ENCODE assay signal across 17 mouse cellular contexts in the genomic region with DNA sequence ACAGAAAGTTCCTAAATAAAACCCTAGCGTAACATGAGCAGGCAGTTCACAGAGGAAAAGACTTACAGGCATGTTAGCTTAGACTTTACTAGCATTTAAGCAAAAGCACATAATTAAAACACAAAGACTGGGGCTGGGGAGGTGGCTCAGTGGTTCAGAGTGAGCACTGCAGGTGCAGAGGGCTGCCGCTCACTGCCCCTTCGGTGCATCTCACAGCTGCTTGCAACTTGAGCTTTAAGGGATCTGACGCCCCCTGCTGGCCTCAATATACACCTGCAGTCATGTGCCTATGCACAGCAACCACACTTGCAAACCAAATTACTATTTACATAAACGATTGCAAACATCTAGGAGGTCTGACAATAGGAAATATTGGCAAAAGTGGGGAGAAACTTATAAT.
DNase-seq lines count a peak whose midpoint lies in the region; ATAC-seq and TF ChIP-seq lines count a peak whose summit lies in the region.
"Had no signal": no experiment of that assay in that cellular context is flagged by ENCODE, and none has a peak within 500 bp of the region (broad histone marks: within the 10 kb centered on the region; RNA-seq: fewer than 3 reads in every experiment).

No protein-coding gene starts in this region.

- no peaks in the 10 kb centered on the region for H3K4me1 ChIP-seq in intestine, postnatal 0 days (replicated peaks; ENCODE audit: control insufficient read depth, insufficient read depth, low read length)
- H3K4me1 ChIP-seq in intestine, embryonic 16.5 days (ENCODE audit: control insufficient read depth, insufficient read depth, low read length) = no peaks in the 10 kb centered on the region
- H3K4me1 ChIP-seq in midbrain, postnatal 0 days (ENCODE audit: insufficient read depth, low read length) = no peaks in the 10 kb centered on the region; the same call in 1 of the 2 replicates
- no peaks in the 10 kb centered on the region for H3K4me1 ChIP-seq in midbrain, embryonic 13.5 days (replicated peaks)
- no peaks in the 10 kb centered on the region for H3K4me1 ChIP-seq in stomach, postnatal 0 days (replicated peaks; ENCODE audit: control insufficient read depth, insufficient read depth)
- no peaks in the 10 kb centered on the region for H3K4me1 ChIP-seq in forebrain, embryonic 12.5 days
- H3K4me1 ChIP-seq: forebrain, embryonic 10.5 days; intestine, embryonic 15.5 days; megakaryocyte, embryonic 14.5 days had no signal

- no peak overlapping the region for H3K9ac ChIP-seq in intestine, postnatal 0 days (ENCODE audit: low read depth, low read length)
- H3K9ac ChIP-seq in intestine, embryonic 16.5 days (ENCODE audit: low read depth, low read length) = no peak overlapping the region
- no peak overlapping the region for H3K9ac ChIP-seq in midbrain, postnatal 0 days (replicated peaks; ENCODE audit: low read length, poor library complexity, severe bottlenecking)
- H3K9ac ChIP-seq in midbrain, embryonic 13.5 days (replicated peaks) = no peak overlapping the region
- H3K9ac ChIP-seq in stomach, postnatal 0 days (ENCODE audit: low read length) = no peak overlapping the region
- H3K9ac ChIP-seq in forebrain, embryonic 12.5 days = no peak overlapping the region
- H3K9ac ChIP-seq: intestine, embryonic 15.5 days had no signal

- no peak for DNase-seq in midbrain, postnatal 0 days (ENCODE audit: low spot score)
- peak; percentile 78 for DNase-seq in ZHBTc4 (ENCODE audit: low read depth, low spot score)
- DNase-seq in stomach, postnatal 0 days (ENCODE audit: low spot score) = no peak
- no peak for DNase-seq in urinary bladder, postnatal 14 days (ENCODE audit: low spot score)
- DNase-seq: cerebellum, adult 8-10 months; heart, adult 18-20 months; heart, postnatal 10 days; lung, adult 18-20 months had no signal

- H3K36me3 ChIP-seq in intestine, postnatal 0 days (ENCODE audit: control insufficient read depth, insufficient read depth) = no peaks in the 10 kb centered on the region
- no peaks in the 10 kb centered on the region for H3K36me3 ChIP-seq in intestine, embryonic 16.5 days (ENCODE audit: control insufficient read depth, insufficient read depth, low read length)
- H3K36me3 ChIP-seq in midbrain, postnatal 0 days (ENCODE audit: insufficient read depth, low read length) = no peaks in the 10 kb centered on the region
- no peaks in the 10 kb centered on the region for H3K36me3 ChIP-seq in midbrain, embryonic 13.5 days
- H3K36me3 ChIP-seq in stomach, postnatal 0 days (ENCODE audit: control insufficient read depth, insufficient read depth, low read length) = no peaks in the 10 kb centered on the region
- no peaks in the 10 kb centered on the region for H3K36me3 ChIP-seq in forebrain, embryonic 12.5 days (replicated peaks)
- H3K36me3 ChIP-seq: forebrain, embryonic 10.5 days; intestine, embryonic 15.5 days had no signal

- no peak overlapping the region for H3K4me2 ChIP-seq in intestine, postnatal 0 days (replicated peaks; ENCODE audit: low read depth)
- H3K4me2 ChIP-seq in intestine, embryonic 16.5 days (ENCODE audit: low read depth, low read length) = no peak overlapping the region
- no peak overlapping the region for H3K4me2 ChIP-seq in midbrain, postnatal 0 days (ENCODE audit: low read depth, low read length, poor library complexity, severe bottlenecking)
- H3K4me2 ChIP-seq in midbrain, embryonic 13.5 days (replicated peaks) = no peak overlapping the region
- no peak overlapping the region for H3K4me2 ChIP-seq in stomach, postnatal 0 days (replicated peaks; ENCODE audit: low read depth)
- H3K4me2 ChIP-seq in forebrain, embryonic 12.5 days = no peak overlapping the region
- H3K4me2 ChIP-seq: intestine, embryonic 15.5 days had no signal

- 0 out of 2 replicates have a peak, but pooled peaks have one; percentile 21 for TF ChIP-seq CTCF in intestine, postnatal 0 days (IDR thresholded peaks at IDR 0.05; ENCODE audit: low read depth)
- peak; percentile 22; the same call in 1 of the 2 replicates for TF ChIP-seq CTCF in midbrain, postnatal 0 days (IDR thresholded peaks at IDR 0.05)
- peak; percentile 32 for TF ChIP-seq CTCF in stomach, postnatal 0 days (IDR thresholded peaks at IDR 0.05; ENCODE audit: low read depth)

- H3K27me3 ChIP-seq in intestine, postnatal 0 days (replicated peaks; ENCODE audit: control insufficient read depth, insufficient read depth, low read length) = no peaks in the 10 kb centered on the region
- no peaks in the 10 kb centered on the region for H3K27me3 ChIP-seq in intestine, embryonic 16.5 days (replicated peaks; ENCODE audit: control insufficient read depth, insufficient read depth, low read length)
- no peaks in the 10 kb centered on the region for H3K27me3 ChIP-seq in midbrain, postnatal 0 days (ENCODE audit: insufficient read depth, low read length)
- no peaks in the 10 kb centered on the region for H3K27me3 ChIP-seq in midbrain, embryonic 13.5 days
- H3K27me3 ChIP-seq in stomach, postnatal 0 days (ENCODE audit: control insufficient read depth, insufficient read depth, low read length) = no peaks in the 10 kb centered on the region
- H3K27me3 ChIP-seq in forebrain, embryonic 12.5 days = no peaks in the 10 kb centered on the region
- H3K27me3 ChIP-seq: intestine, embryonic 15.5 days; megakaryocyte, embryonic 14.5 days had no signal

- TF ChIP-seq EP300 in stomach, postnatal 0 days (optimal IDR thresholded peaks at IDR 0.05) = no peak

- no peak for ATAC-seq in intestine, postnatal 0 days
- no peak for ATAC-seq in intestine, embryonic 16.5 days
- no peak for ATAC-seq in midbrain, postnatal 0 days (ENCODE audit: low FRiP score)
- ATAC-seq in midbrain, embryonic 13.5 days = no peak
- ATAC-seq in stomach, postnatal 0 days (ENCODE audit: low FRiP score, low TSS enrichment) = no peak
- no peak for ATAC-seq in forebrain, embryonic 12.5 days (ENCODE audit: low FRiP score)
- ATAC-seq: activated CD4-positive, CD25-positive, alpha-beta regulatory T cell, adult 4 months; intestine, embryonic 15.5 days had no signal

- H3K9me3 ChIP-seq in intestine, postnatal 0 days (ENCODE audit: control insufficient read depth) = no peaks in the 10 kb centered on the region
- no peaks in the 10 kb centered on the region for H3K9me3 ChIP-seq in intestine, embryonic 16.5 days (ENCODE audit: control insufficient read depth, low read length)
- H3K9me3 ChIP-seq in midbrain, postnatal 0 days (ENCODE audit: low read length) = no peaks in the 10 kb centered on the region
- H3K9me3 ChIP-seq in midbrain, embryonic 13.5 days = no peaks in the 10 kb centered on the region
- no peaks in the 10 kb centered on the region for H3K9me3 ChIP-seq in stomach, postnatal 0 days (ENCODE audit: control insufficient read depth, low read length)
- no peaks in the 10 kb centered on the region for H3K9me3 ChIP-seq in forebrain, embryonic 12.5 days
- H3K9me3 ChIP-seq: forebrain, embryonic 10.5 days; intestine, embryonic 15.5 days had no signal

- H3K27ac ChIP-seq in intestine, postnatal 0 days (ENCODE audit: low read depth, low read length) = no peak overlapping the region
- no peak overlapping the region for H3K27ac ChIP-seq in intestine, embryonic 16.5 days (ENCODE audit: low read length)
- no peak overlapping the region for H3K27ac ChIP-seq in midbrain, postnatal 0 days (ENCODE audit: low read depth, low read length)
- no peak overlapping the region for H3K27ac ChIP-seq in midbrain, embryonic 13.5 days
- no peak overlapping the region for H3K27ac ChIP-seq in stomach, postnatal 0 days (replicated peaks)
- H3K27ac ChIP-seq in forebrain, embryonic 12.5 days = no peak overlapping the region
- H3K27ac ChIP-seq: forebrain, embryonic 10.5 days; intestine, embryonic 15.5 days; left cerebral cortex, adult 2 months had no signal

- H3K4me3 ChIP-seq in intestine, postnatal 0 days (ENCODE audit: low read depth, low read length) = no peak overlapping the region
- H3K4me3 ChIP-seq in intestine, embryonic 16.5 days (ENCODE audit: low read length) = no peak overlapping the region
- H3K4me3 ChIP-seq in midbrain, postnatal 0 days (ENCODE audit: low read depth, low read length) = no peak overlapping the region
- no peak overlapping the region for H3K4me3 ChIP-seq in midbrain, embryonic 13.5 days (replicated peaks)
- no peak overlapping the region for H3K4me3 ChIP-seq in stomach, postnatal 0 days (ENCODE audit: low read depth, low read length)
- no peak overlapping the region for H3K4me3 ChIP-seq in forebrain, embryonic 12.5 days (replicated peaks)
- H3K4me3 ChIP-seq: forebrain, embryonic 10.5 days; intestine, embryonic 15.5 days; left cerebral cortex, adult 2 months; megakaryocyte, embryonic 14.5 days had no signal

- WGBS in intestine, postnatal 0 days = 90% methylated on average over 5 of the region's 5 CpGs
- WGBS in intestine, embryonic 16.5 days = 89% methylated on average over 5 of the region's 5 CpGs
- 87% methylated on average over 5 of the region's 5 CpGs for WGBS in midbrain, postnatal 0 days
- 89% methylated on average over 5 of the region's 5 CpGs for WGBS in midbrain, embryonic 13.5 days
- 87% methylated on average over 5 of the region's 5 CpGs for WGBS in stomach, postnatal 0 days
- 88% methylated on average over 5 of the region's 5 CpGs for WGBS in forebrain, embryonic 12.5 days
